Mouse (Mus musculus) limb, embryonic 11.5 days (tissue): ENCODE measurements around the gene Mdfic. TPM values are rescaled to one million over a fixed set of nuclear protein-coding genes. Genes with fewer than 3 reads are reported as not detected.

Experiments
- ATAC-seq: fragments of 200-750 bp; cut with Nextera tagmentation; 2 replicates; pipeline ENCODE4 v1.8.0; 2017; ENCODE audit warnings: low read depth; ENCODE audit not compliant: insufficient number of reproducible peaks, low FRiP score, low TSS enrichment
- DNase-seq: peaks from one replicate; pipeline ENCODE4 v3.0.0-alpha.2; 2015; ENCODE audit warnings: low spot score
- H3K27ac ChIP-seq: fragments of 300-500 bp; sonication (generic); replicated peaks from 2 replicates; pipeline ENCODE4 v1.5.1; 2014; ENCODE audit warnings: low read depth, mild to moderate bottlenecking, low read length
- H3K27me3 ChIP-seq: fragments of 300-500 bp; sonication (generic); 2 replicates; pipeline ENCODE4 v1.6.1; 2014; ENCODE audit warnings: mild to moderate bottlenecking, low read length, mixed read lengths; ENCODE audit not compliant: control insufficient read depth, insufficient read depth
- H3K36me3 ChIP-seq: fragments of 300-500 bp; sonication (generic); 2 replicates; pipeline ENCODE4 v1.6.1; 2014; ENCODE audit warnings: mild to moderate bottlenecking, low read length, moderate library complexity, mixed read lengths; ENCODE audit not compliant: control insufficient read depth, insufficient read depth
- H3K4me1 ChIP-seq: fragments of 300-500 bp; sonication (generic); 2 replicates; pipeline ENCODE4 v1.6.1; 2014; ENCODE audit warnings: low read length, mixed read lengths; ENCODE audit not compliant: control insufficient read depth, insufficient read depth
- H3K4me2 ChIP-seq: fragments of 300-500 bp; sonication (generic); 2 replicates; pipeline ENCODE4 v1.6.1; 2014; ENCODE audit warnings: low read depth, mild to moderate bottlenecking, moderate library complexity; ENCODE audit not compliant: severe bottlenecking
- H3K4me3 ChIP-seq: fragments of 300-500 bp; sonication (generic); 2 replicates; pipeline ENCODE4 v1.5.1; 2014; ENCODE audit warnings: low read depth, low read length
- H3K9ac ChIP-seq: fragments of 300-500 bp; sonication (generic); 2 replicates; pipeline ENCODE4 v1.6.1; 2014; ENCODE audit warnings: mild to moderate bottlenecking, low read length
- H3K9me3 ChIP-seq: fragments of 300-500 bp; sonication (generic); 2 replicates; pipeline ENCODE4 v1.6.1; 2016; ENCODE audit warnings: low read length; ENCODE audit not compliant: control insufficient read depth
- WGBS: fragments of 180-500 bp; shearing (Covaris S2); extraction: QIAGEN DNeasy Blood & Tissue Kit; methylation state at CpG from one replicate; pipeline ENCODE4 v1.1.7; 2014; 5-methylcytosine and 5-hydroxymethylcytosine counted together
- polyA plus RNA-seq: library from polyadenylated mRNA; unstranded; fragments of >200 nt; fragmentation: Nextera tagmentation; extraction: Ambion mirVana; gene quantifications from 2 replicates; pipeline ENCODE4 v1.2.1, GENCODE M21; 2014

Mdfic gene
- polyA plus RNA-seq, 1 experiment from 2014 or later = 5.1 TPM

- H3K4me1 ChIP-seq = 0 out of 2 replicates have a peak, but pooled peaks cover 3% of the 10 kb centered on the region
- peak; percentile 63 for DNase-seq
- no peak overlapping the region for H3K4me3 ChIP-seq
- no peak overlapping the region for H3K4me2 ChIP-seq
- H3K27ac ChIP-seq = no peak overlapping the region
- H3K9me3 ChIP-seq = no peaks in the 10 kb centered on the region
- 32% methylated on average over 16 of the region's 16 CpGs for WGBS
- no peaks in the 10 kb centered on the region for H3K27me3 ChIP-seq
- H3K9ac ChIP-seq = no peak overlapping the region
- ATAC-seq = no peak
- H3K36me3 ChIP-seq = no peaks in the 10 kb centered on the region
Measured at GRCm38 (mm10) chr6:15789523-15790500, 69.4 kb downstream of the Mdfic start.

GRCm38 (mm10) chr6:15792680-15793601 is 72.5 kb downstream of the Mdfic start:
- Histone ChIP-seq H3K9ac (no peak overlapping the region), H3K4me1 (0 out of 2 replicates have a peak, but pooled peaks cover 3% of the 10 kb centered on the region), H3K9me3 (no peaks in the 10 kb centered on the region), H3K4me3 (no peak overlapping the region), H3K4me2 (no peak overlapping the region), H3K27ac (no peak overlapping the region), H3K27me3 (no peaks in the 10 kb centered on the region), H3K36me3 (no peaks in the 10 kb centered on the region)
- 76% methylated on average over 12 of the region's 12 CpGs for WGBS
- no peak for DNase-seq
- ATAC-seq = no peak

GRCm38 (mm10) chr6:15793602-15794345 is 73.3 kb downstream of the Mdfic start:
- Histone ChIP-seq H3K27me3 (no peaks in the 10 kb centered on the region), H3K4me2 (no peak overlapping the region), H3K4me3 (no peak overlapping the region), H3K27ac (no peak overlapping the region), H3K9me3 (no peaks in the 10 kb centered on the region), H3K36me3 (no peaks in the 10 kb centered on the region), H3K4me1 (0 out of 2 replicates have a peak, but pooled peaks cover 3% of the 10 kb centered on the region), H3K9ac (no peak overlapping the region)
- 73% methylated on average over 8 of the region's 8 CpGs for WGBS
- no peak for ATAC-seq
- DNase-seq = no peak

- no peak overlapping the region for H3K27ac ChIP-seq
- no peaks in the 10 kb centered on the region for H3K27me3 ChIP-seq
- no peak overlapping the region for H3K9ac ChIP-seq
- H3K9me3 ChIP-seq = no peaks in the 10 kb centered on the region
- H3K36me3 ChIP-seq = no peaks in the 10 kb centered on the region
- DNase-seq = no peak
- ATAC-seq = no peak
- H3K4me1 ChIP-seq = 0 out of 2 replicates have a peak, but pooled peaks cover 3% of the 10 kb centered on the region
- 86% methylated on average over 3 of the region's 3 CpGs for WGBS
- no peak overlapping the region for H3K4me2 ChIP-seq
- H3K4me3 ChIP-seq = no peak overlapping the region
Measured at GRCm38 (mm10) chr6:15794801-15795200, 74.3 kb downstream of the Mdfic start.

GRCm38 (mm10) chr6:15807382-15807781 is 86.9 kb downstream of the Mdfic start:
- 94% methylated on average over 5 of the region's 5 CpGs for whole genome bisulfite sequencing
- H3K4me1 ChIP-seq = no peaks in the 10 kb centered on the region
- H3K36me3 ChIP-seq = no peaks in the 10 kb centered on the region
- H3K4me2 ChIP-seq = no peak overlapping the region
- H3K27ac ChIP-seq = no peak overlapping the region
- H3K27me3 ChIP-seq = no peaks in the 10 kb centered on the region
- ATAC-seq (no peak), DNase-seq (no peak)
- no peak overlapping the region for H3K4me3 ChIP-seq
- no peaks in the 10 kb centered on the region for H3K9me3 ChIP-seq
- no peak overlapping the region for H3K9ac ChIP-seq

GRCm38 (mm10) chr6:15825236-15825635 is 104.8 kb downstream of the Mdfic start:
- no peak overlapping the region for H3K9ac ChIP-seq
- DNase-seq (no peak), ATAC-seq (no peak)
- no peaks in the 10 kb centered on the region for H3K9me3 ChIP-seq
- 72% methylated on average over 3 of the region's 3 CpGs for WGBS
- no peak overlapping the region for H3K4me2 ChIP-seq
- H3K36me3 ChIP-seq = no peaks in the 10 kb centered on the region
- H3K27ac ChIP-seq = no peak overlapping the region
- no peak overlapping the region for H3K4me3 ChIP-seq
- H3K27me3 ChIP-seq = no peaks in the 10 kb centered on the region
- H3K4me1 ChIP-seq = no peaks in the 10 kb centered on the region

GRCm38 (mm10) chr6:15829812-15830211 is 109.4 kb downstream of the Mdfic start:
- ATAC-seq = no peak
- Histone ChIP-seq H3K4me2 (no peak overlapping the region), H3K4me1 (no peaks in the 10 kb centered on the region), H3K27me3 (no peaks in the 10 kb centered on the region), H3K9me3 (no peaks in the 10 kb centered on the region), H3K27ac (no peak overlapping the region), H3K4me3 (no peak overlapping the region), H3K9ac (no peak overlapping the region), H3K36me3 (no peaks in the 10 kb centered on the region)
- WGBS = 74% methylated on average over 2 of the region's 2 CpGs
- DNase-seq = no peak

- Histone ChIP-seq H3K9ac (no peak overlapping the region), H3K4me1 (no peaks in the 10 kb centered on the region), H3K27ac (no peak overlapping the region), H3K4me3 (no peak overlapping the region), H3K36me3 (no peaks in the 10 kb centered on the region), H3K9me3 (no peaks in the 10 kb centered on the region), H3K27me3 (no peaks in the 10 kb centered on the region), H3K4me2 (no peak overlapping the region)
- DNase-seq = no peak
- WGBS = 83% methylated on average over 1 of the region's 1 CpGs
- no peak for ATAC-seq
Measured at GRCm38 (mm10) chr6:15830651-15831050, 110.2 kb downstream of the Mdfic start.
